Mouse (Mus musculus) brain, embryonic 14.5 days (tissue): Measurements from ENCODE around the gene Acox1.

Experiments
- CTCF ChIP-seq: fragments of 200-500 bp; IDR thresholded peaks from 2 replicates; pipeline ENCODE4 v1.5.1; 2012; ENCODE audit warnings: inconsistent platforms, mild to moderate bottlenecking, moderate library complexity, borderline replicate concordance; ENCODE audit not compliant: insufficient read depth, insufficient read length; ENCODE audit errors: extremely low read depth
- POLR2A ChIP-seq: fragments of 200-500 bp; IDR thresholded peaks from 2 replicates; pipeline ENCODE4 v1.6.1; 2012; ENCODE audit warnings: mild to moderate bottlenecking, inconsistent platforms, borderline replicate concordance; ENCODE audit not compliant: poor library complexity, insufficient read depth, insufficient read length, severe bottlenecking; ENCODE audit errors: extremely low read depth

DNA sequence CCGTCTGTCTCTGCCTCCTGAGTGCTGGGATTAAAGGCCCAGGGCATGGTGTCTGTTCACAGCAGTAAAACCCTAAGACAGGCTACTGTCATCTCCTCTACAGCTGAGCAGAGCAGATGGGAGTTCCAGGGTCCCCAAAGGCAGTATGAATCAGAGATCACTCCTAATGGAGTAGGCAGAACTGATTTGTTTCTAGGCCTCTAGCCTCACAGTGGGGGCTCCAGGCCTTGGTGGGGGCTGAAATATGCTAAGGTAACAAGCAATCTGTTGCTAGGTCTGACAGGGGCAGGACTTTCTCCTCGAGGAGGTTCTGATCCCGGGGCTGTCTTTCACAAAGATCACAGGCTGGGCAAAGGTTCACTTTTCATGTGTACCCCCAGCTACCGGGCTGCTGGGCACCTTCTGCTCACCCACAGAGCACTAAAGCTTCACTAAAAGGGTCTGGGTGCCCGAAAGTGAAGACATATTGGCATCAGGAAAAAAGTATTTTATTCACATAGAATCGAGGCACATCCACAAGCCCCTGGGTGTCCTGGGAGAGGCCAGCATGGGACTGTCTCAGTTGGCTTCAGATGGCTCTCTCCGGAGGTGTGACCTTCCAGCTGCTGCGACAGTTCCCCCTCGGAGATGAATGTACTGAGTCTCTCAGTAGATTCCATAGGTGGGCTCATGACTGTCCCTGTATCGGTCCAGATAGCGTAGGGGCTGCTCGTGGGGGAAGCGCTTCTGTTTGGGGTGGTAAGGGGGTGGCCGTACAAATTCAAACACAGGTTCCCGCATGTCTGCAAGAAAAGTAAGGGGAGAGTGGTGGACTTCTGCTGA lies 67.3 kb downstream of the Acox1 start:
- TF ChIP-seq POLR2A (no peak), CTCF (no peak)
